Mouse (Mus musculus): ENCODE data around the gene Zc3h18. TPM values are rescaled to one million over a fixed set of nuclear protein-coding genes. Genes with fewer than 3 reads are reported as not detected.
A peak's percentile ranks its signal among the peaks of the same experiment; 100 is the strongest.

Zc3h18 gene
- polyA plus RNA-seq, 1 experiment from 2014 or later, result 28.8 TPM

GRCm38 (mm10) chr8:122344219-122344618, 32.2 kb upstream of the Zc3h18 start:
- 0 out of 2 replicates have a peak, but pooled peaks cover 2% of the 10 kb centered on the region for H3K27me3 ChIP-seq (replicated peaks; ENCODE audit: control insufficient read depth, insufficient read depth, low read length)
- WGBS, result 5% methylated on average over 2 of the region's 5 CpGs

DNA sequence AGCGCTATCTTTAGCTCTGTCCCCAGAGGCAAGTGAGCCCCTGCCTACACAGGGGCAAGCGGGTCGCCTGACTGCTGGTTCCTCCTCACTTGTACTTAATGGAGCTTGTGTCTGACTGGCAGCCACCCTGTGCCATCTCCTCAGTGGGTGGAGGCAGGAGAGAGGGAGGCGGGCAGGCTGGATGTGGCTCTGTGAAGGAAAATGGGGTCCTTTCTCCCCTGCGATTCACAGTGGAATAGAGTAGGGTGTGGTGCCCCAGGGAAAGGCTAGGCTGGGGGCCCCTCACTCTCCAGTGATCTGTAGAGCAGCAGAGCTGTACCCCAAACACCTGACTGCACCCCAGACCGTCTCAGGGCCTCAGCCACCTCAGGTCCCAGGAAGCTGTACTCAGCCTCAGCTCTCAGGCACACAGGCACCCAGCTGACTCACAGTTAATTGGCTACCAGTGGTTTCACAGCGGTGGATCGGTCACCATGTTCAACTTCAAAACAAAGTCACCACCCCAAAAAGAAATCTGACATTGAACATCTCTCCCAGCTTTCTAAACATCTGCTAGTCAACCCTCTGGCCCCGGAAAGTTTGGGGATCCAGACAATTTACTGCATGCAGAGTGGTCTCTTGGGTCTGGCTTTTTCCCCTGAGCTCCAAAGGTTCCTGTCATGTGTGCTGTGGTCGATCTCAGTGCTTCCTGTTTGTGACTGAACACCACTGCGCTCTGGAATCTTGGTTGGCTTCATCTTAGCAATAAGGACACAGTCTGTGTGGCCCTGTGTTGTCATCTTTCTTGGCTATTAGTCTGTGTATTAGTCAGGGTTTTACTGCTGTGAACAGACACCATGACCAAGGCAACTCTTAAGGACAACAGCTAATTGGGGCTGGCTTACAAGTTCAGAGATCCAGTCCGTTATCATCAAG, 31.0 kb upstream of the Zc3h18 start:
- H3K9ac ChIP-seq (ENCODE audit: low read depth, low read length), result no peak overlapping the region
- 0 out of 2 replicates have a peak, but pooled peaks cover 2% of the 10 kb centered on the region for H3K27me3 ChIP-seq (replicated peaks; ENCODE audit: control insufficient read depth, insufficient read depth, low read length)
- H3K4me2 ChIP-seq (ENCODE audit: low read length), result no peak overlapping the region
- no peak overlapping the region for H3K4me3 ChIP-seq (ENCODE audit: low read length)
- no peak overlapping the region for H3K27ac ChIP-seq (ENCODE audit: low read depth, low read length)
- H3K9me3 ChIP-seq (ENCODE audit: control insufficient read depth, low read length), result no peaks in the 10 kb centered on the region
- H3K4me1 ChIP-seq (ENCODE audit: control insufficient read depth, insufficient read depth, low read depth, low read length), result peaks cover 11% of the 10 kb centered on the region
- no peak for ATAC-seq
- WGBS, result 57% methylated on average over 12 of the region's 12 CpGs
- H3K36me3 ChIP-seq (ENCODE audit: control insufficient read depth, insufficient read depth, low read length), result no peaks in the 10 kb centered on the region

More at GRCm38 (mm10) chr8:122344219-122344618, 32.2 kb upstream of the Zc3h18 start:
- Histone ChIP-seq H3K9ac (ENCODE audit: low read depth, low read length) (no peak overlapping the region), H3K9me3 (ENCODE audit: control insufficient read depth, low read length) (no peaks in the 10 kb centered on the region), H3K4me3 (ENCODE audit: low read length) (no peak overlapping the region), H3K36me3 (ENCODE audit: control insufficient read depth, insufficient read depth, low read length) (no peaks in the 10 kb centered on the region), H3K4me2 (ENCODE audit: low read length) (peak overlapping the region; percentile 44; the same call in 1 of the 2 replicates), H3K4me1 (ENCODE audit: control insufficient read depth, insufficient read depth, low read depth, low read length) (peaks cover 11% of the 10 kb centered on the region), H3K27ac (ENCODE audit: low read depth, low read length) (no peak overlapping the region)
- ATAC-seq, result no peak

DNA sequence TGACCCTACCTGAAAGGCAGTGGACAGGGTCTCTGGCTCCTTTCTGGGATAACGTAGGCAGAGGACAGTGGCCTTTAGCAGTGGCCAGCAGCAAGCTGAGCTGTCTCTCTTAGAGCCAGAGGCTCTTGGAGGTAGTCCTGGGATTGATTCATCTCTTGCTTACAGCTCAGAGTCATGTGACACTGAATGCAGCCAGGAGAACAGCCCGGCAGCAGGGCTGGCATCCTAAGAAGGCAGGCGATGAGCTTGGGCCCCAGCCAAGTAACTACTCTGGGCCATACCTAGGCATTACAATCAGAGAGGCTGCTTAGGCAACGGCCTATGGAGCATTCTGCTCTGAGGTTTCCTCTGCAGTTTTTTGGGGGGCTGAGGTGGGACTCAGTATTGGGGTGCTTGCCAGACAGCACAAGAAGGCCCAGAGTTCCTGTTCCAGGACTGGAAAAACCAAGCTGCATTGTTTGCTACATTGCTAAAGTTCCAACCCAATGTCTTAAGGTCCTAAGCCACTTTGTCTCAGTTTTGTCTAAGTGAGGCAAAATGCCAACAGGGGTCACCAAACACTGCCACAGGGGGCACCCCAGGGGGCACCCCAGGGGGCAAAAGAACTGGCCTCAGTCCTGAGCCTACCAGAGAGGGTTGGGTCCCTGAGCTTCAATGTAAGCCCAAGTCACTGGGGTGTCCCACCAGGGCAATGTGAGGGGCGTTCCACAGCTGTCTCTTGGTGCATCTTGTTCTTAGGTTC, 28.4 kb upstream of the Zc3h18 start:
- WGBS, result 53% methylated on average over 5 of the region's 5 CpGs
- no peak overlapping the region for H3K9ac ChIP-seq (ENCODE audit: low read depth, low read length)
- no peaks in the 10 kb centered on the region for H3K9me3 ChIP-seq (ENCODE audit: control insufficient read depth, low read length)
- H3K27me3 ChIP-seq (replicated peaks; ENCODE audit: control insufficient read depth, insufficient read depth, low read length), result 0 out of 2 replicates have a peak, but pooled peaks cover 2% of the 10 kb centered on the region
- H3K4me2 ChIP-seq (ENCODE audit: low read length), result no peak overlapping the region
- H3K36me3 ChIP-seq (ENCODE audit: control insufficient read depth, insufficient read depth, low read length), result no peaks in the 10 kb centered on the region
- no peak overlapping the region for H3K4me3 ChIP-seq (ENCODE audit: low read length)
- peak; percentile 74 for ATAC-seq
- H3K4me1 ChIP-seq (ENCODE audit: control insufficient read depth, insufficient read depth, low read depth, low read length), result peaks cover 8% of the 10 kb centered on the region
- no peak overlapping the region for H3K27ac ChIP-seq (ENCODE audit: low read depth, low read length)

DNA sequence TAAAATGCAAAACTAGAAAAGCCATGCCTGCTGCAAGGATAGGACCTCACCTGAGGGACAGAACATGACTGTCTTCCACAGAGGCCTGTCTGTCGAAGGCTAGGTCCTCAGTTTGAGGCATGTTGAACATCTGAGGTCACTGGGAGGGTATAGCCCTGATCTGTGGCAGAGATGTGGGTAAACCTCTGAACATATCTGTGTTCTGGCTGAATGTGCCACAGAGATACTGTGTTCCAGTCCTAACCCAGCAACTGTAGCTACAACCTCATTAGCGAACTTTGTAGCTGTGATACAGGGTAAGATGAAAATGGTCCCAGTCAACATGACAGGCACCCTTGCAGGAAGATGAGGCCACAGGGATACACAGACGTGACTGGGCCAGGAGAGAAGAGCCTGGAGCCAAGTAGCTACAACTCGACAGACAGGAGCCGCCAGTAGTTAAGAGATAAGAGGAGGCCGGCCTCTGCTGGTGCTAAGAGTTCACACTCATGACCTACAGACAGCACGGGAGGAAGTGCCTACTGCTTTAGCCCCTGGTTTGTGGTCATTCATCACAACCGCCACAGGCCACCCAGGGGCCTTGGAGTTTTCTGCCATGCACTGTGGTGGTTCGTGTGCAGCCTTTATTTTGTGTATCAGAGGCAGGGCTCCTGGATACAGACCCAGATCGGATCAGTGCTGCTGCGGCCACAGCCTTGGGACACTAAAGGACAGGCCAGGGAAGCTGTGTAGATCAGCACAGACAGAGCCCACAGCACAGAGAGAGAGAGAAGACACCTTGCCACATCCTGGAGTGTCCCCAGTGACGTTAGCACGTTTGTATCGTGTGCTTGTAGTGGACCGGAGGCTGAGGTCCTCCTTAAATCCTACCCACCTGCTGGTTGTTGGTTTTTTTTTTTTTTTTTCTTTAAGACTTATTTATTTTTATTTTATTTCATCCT, 26.8 kb upstream of the Zc3h18 start:
- Histone ChIP-seq H3K4me2 (ENCODE audit: low read length) (no peak overlapping the region), H3K36me3 (ENCODE audit: control insufficient read depth, insufficient read depth, low read length) (no peaks in the 10 kb centered on the region), H3K9ac (ENCODE audit: low read depth, low read length) (no peak overlapping the region), H3K4me1 (ENCODE audit: control insufficient read depth, insufficient read depth, low read depth, low read length) (no peaks in the 10 kb centered on the region; the same call in none of the 2 replicates), H3K4me3 (ENCODE audit: low read length) (no peak overlapping the region), H3K27me3 (replicated peaks; ENCODE audit: control insufficient read depth, insufficient read depth, low read length) (no peaks in the 10 kb centered on the region), H3K9me3 (ENCODE audit: control insufficient read depth, low read length) (no peaks in the 10 kb centered on the region), H3K27ac (ENCODE audit: low read depth, low read length) (no peak overlapping the region)
- WGBS, result 49% methylated on average over 15 of the region's 15 CpGs
- no peak for ATAC-seq

DNA sequence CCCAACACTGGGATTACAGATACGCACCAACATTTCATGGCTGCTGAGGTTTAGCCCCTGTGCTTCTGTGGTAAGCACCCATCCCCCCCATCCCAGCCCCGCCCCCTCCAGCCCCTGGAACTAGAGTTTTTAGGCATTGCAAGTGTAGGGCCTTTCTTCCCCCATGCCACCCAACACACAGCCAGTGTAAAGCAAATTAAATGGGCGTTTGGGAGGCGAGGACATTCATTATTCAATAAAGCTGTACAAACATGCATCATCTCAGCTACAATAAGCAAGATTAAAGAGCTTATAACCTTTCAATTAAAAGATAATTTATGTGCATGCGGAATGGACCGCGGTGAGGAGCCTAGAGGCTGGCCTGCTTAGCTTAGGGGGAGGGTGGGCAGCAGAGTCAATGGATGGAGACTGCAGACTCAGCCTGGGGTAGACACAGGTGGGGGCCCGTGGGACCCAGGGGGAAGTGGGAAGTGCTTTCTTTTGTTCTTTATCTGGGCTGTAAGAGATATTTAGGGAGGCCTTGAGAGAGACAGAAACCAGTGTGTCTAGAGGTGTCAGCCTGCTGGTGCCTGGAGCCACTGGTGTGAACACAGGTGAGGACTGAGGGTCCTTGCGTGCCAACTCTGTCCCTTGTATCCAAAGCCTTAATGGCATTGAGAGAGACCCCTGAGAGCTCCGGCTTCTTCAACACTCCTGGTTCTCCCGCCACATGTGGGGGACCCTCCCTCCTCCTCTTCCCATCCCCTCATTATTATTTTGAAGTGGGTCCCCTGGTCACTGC, 25.9 kb upstream of the Zc3h18 start:
- no peaks in the 10 kb centered on the region; the same call in none of the 2 replicates for H3K4me1 ChIP-seq (ENCODE audit: control insufficient read depth, insufficient read depth, low read depth, low read length)
- no peak overlapping the region for H3K27ac ChIP-seq (ENCODE audit: low read depth, low read length)
- no peaks in the 10 kb centered on the region for H3K9me3 ChIP-seq (ENCODE audit: control insufficient read depth, low read length)
- no peak overlapping the region; the same call in 1 of the 2 replicates for H3K9ac ChIP-seq (ENCODE audit: low read depth, low read length)
- H3K27me3 ChIP-seq (replicated peaks; ENCODE audit: control insufficient read depth, insufficient read depth, low read length), result no peaks in the 10 kb centered on the region
- H3K36me3 ChIP-seq (ENCODE audit: control insufficient read depth, insufficient read depth, low read length), result no peaks in the 10 kb centered on the region
- H3K4me3 ChIP-seq (ENCODE audit: low read length), result no peak overlapping the region
- 27% methylated on average over 11 of the region's 11 CpGs for WGBS
- no peak; the same call in 1 of the 2 replicates for ATAC-seq
- H3K4me2 ChIP-seq (ENCODE audit: low read length), result no peak overlapping the region

DNA sequence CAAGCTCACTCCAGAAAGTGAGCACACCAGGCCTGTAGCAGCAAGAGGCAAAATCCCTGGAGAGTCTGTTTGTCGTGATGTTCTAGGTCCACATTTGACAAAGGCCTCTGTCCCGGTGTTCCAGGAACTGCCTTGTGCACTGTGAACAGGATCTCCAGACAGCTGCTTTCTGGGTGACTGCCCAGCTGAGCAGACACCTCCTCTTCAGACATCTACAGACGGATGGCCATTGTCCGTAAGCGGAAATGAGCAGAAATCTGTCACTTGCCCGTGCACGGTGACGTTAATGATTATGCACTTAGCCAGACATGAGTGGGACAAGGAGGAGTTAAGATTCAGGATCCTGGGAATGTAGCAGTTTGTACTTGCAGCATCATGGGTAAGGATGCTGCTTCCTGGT, 22.3 kb upstream of the Zc3h18 start:
- Histone ChIP-seq H3K27me3 (replicated peaks; ENCODE audit: control insufficient read depth, insufficient read depth, low read length) (no peaks in the 10 kb centered on the region), H3K4me1 (ENCODE audit: control insufficient read depth, insufficient read depth, low read depth, low read length) (no peaks in the 10 kb centered on the region; the same call in 1 of the 2 replicates), H3K27ac (ENCODE audit: low read depth, low read length) (no peak overlapping the region), H3K4me3 (ENCODE audit: low read length) (no peak overlapping the region), H3K4me2 (ENCODE audit: low read length) (no peak overlapping the region), H3K9me3 (ENCODE audit: control insufficient read depth, low read length) (no peaks in the 10 kb centered on the region), H3K36me3 (ENCODE audit: control insufficient read depth, insufficient read depth, low read length) (no peaks in the 10 kb centered on the region), H3K9ac (ENCODE audit: low read depth, low read length) (no peak overlapping the region)
- ATAC-seq, result no peak
- WGBS, result 78% methylated on average over 8 of the region's 8 CpGs

- Histone ChIP-seq H3K27ac (ENCODE audit: low read depth, low read length) (no peak overlapping the region), H3K9me3 (ENCODE audit: control insufficient read depth, low read length) (no peaks in the 10 kb centered on the region), H3K36me3 (ENCODE audit: control insufficient read depth, insufficient read depth, low read length) (no peaks in the 10 kb centered on the region), H3K4me2 (ENCODE audit: low read length) (no peak overlapping the region), H3K9ac (ENCODE audit: low read depth, low read length) (no peak overlapping the region), H3K4me3 (ENCODE audit: low read length) (no peak overlapping the region), H3K27me3 (replicated peaks; ENCODE audit: control insufficient read depth, insufficient read depth, low read length) (no peaks in the 10 kb centered on the region), H3K4me1 (ENCODE audit: control insufficient read depth, insufficient read depth, low read depth, low read length) (no peaks in the 10 kb centered on the region)
- WGBS, result 80% methylated on average over 9 of the region's 9 CpGs
- no peak for ATAC-seq
Observed at GRCm38 (mm10) chr8:122355642-122356606, 20.5 kb upstream of the Zc3h18 start.

All from hindbrain, embryonic 16.5 days (tissue).